Mouse (Mus musculus): ENCODE measurements around the gene Ccdc78. TPM values are rescaled to one million over a fixed set of nuclear protein-coding genes. Genes with fewer than 3 reads are reported as not detected.
"Not testable (repeated sequence)": the region's sequence is repeated elsewhere in the genome, so short reads cannot be mapped to it uniquely, and the experiment has no call there.

Gene Ccdc78
- under 1 TPM in 1 of 2 experiments, not detected in 1; 0.22 TPM for total RNA-seq (2021)
- long read RNA-seq, experiment 1, partial matches to known transcripts: 0 of 7 reads
- long read RNA-seq, experiment 1, other reads (novel, unspliced or antisense): 7 of 7 reads
- long read RNA-seq, experiment 2, partial matches to known transcripts: 0 of 18 reads
- long read RNA-seq, experiment 2, other reads (novel, unspliced or antisense): 18 of 18 reads

- no peak for DNase-seq (ENCODE audit: low spot score in 2 of 2)
Measured at GRCm38 (mm10) chr17:25786280-25786679, at the start of gene Ccdc78. TSS of gene Ccdc78 (plus strand) at chr17:25786580.

- DNase-seq (ENCODE audit: low spot score in 2 of 2): no peak
Measured at GRCm38 (mm10) chr17:25738861-25739260, 47.5 kb upstream of the Ccdc78 start.

GRCm38 (mm10) chr17:25741471-25741870 lies 44.9 kb upstream of the Ccdc78 start:
- DNase-seq (ENCODE audit: low spot score in 2 of 2): not testable (repeated sequence)

GRCm38 (mm10) chr17:25743831-25744230 lies 42.5 kb upstream of the Ccdc78 start:
- no peak for DNase-seq (ENCODE audit: low spot score in 2 of 2)

GRCm38 (mm10) chr17:25744311-25744710 lies 42.1 kb upstream of the Ccdc78 start:
- DNase-seq (ENCODE audit: low spot score in 2 of 2): no peak

- DNase-seq (ENCODE audit: low spot score in 2 of 2): no peak
Measured at GRCm38 (mm10) chr17:25748238-25748637, 38.1 kb upstream of the Ccdc78 start.

- no peak for DNase-seq (ENCODE audit: low spot score in 2 of 2)
Measured at GRCm38 (mm10) chr17:25749314-25749713, 37.1 kb upstream of the Ccdc78 start.

GRCm38 (mm10) chr17:25751446-25751845 lies 34.9 kb upstream of the Ccdc78 start:
- DNase-seq (ENCODE audit: low spot score in 2 of 2): peak; percentile 64 to 72

GRCm38 (mm10) chr17:25754241-25754640 lies 32.1 kb upstream of the Ccdc78 start, which contains the start of gene Msln:
TSS of gene Msln (minus strand) at chr17:25754378.
- DNase-seq (ENCODE audit: low spot score in 2 of 2): no peak

- no peak for DNase-seq (ENCODE audit: low spot score in 2 of 2)
Measured at GRCm38 (mm10) chr17:25755086-25755485, 31.3 kb upstream of the Ccdc78 start.

- DNase-seq (ENCODE audit: low spot score in 2 of 2): no peak
Measured at GRCm38 (mm10) chr17:25755627-25756377, 30.6 kb upstream of the Ccdc78 start.

GRCm38 (mm10) chr17:25756378-25757242 lies 29.8 kb upstream of the Ccdc78 start:
- DNase-seq (ENCODE audit: low spot score in 2 of 2): no peak

- no peak for DNase-seq (ENCODE audit: low spot score in 2 of 2)
Measured at GRCm38 (mm10) chr17:25757691-25758090, 28.7 kb upstream of the Ccdc78 start.

- no peak for DNase-seq (ENCODE audit: low spot score in 2 of 2)
Measured at GRCm38 (mm10) chr17:25760148-25760547, 26.2 kb upstream of the Ccdc78 start.

- no peak for DNase-seq (ENCODE audit: low spot score in 2 of 2)
Measured at GRCm38 (mm10) chr17:25761561-25761970, 24.8 kb upstream of the Ccdc78 start.

GRCm38 (mm10) chr17:25762591-25762990 lies 23.8 kb upstream of the Ccdc78 start:
- DNase-seq (ENCODE audit: low spot score in 2 of 2): no peak

- no peak for DNase-seq (ENCODE audit: low spot score in 2 of 2)
Measured at GRCm38 (mm10) chr17:25765886-25766285, 20.5 kb upstream of the Ccdc78 start.

GRCm38 (mm10) chr17:25769331-25769730 lies 17.0 kb upstream of the Ccdc78 start:
- no peak for DNase-seq (ENCODE audit: low spot score in 2 of 2)

- peak; percentile 97 to 98 for DNase-seq (ENCODE audit: low spot score in 2 of 2)
Measured at GRCm38 (mm10) chr17:25773549-25774120, 12.7 kb upstream of the Ccdc78 start, which contains the start of gene Narfl. TSS of gene Narfl (plus strand) at chr17:25773776.

- DNase-seq (ENCODE audit: low spot score in 2 of 2): no peak
Measured at GRCm38 (mm10) chr17:25775318-25776062, 10.9 kb upstream of the Ccdc78 start.

Measured in adrenal gland, postnatal 4 days (tissue).